Mouse (Mus musculus) v-Abl transformed pro-B cells (cell line): ENCODE measurements around the gene BC005561.
"Not testable (repeated sequence)": the region's sequence is repeated elsewhere in the genome, so short reads cannot be mapped to it uniquely, and the experiment has no call there.

Source experiments
- in situ Hi-C, 2 experiments: fragments of 400-800 bp; cut with MboI; formaldehyde crosslinking; loops; one replicate each; pipeline ENCODE4 v1.15.1; 2025; ENCODE audit not compliant: unreplicated experiment in 2 of 2

BC005561 gene

DNA sequence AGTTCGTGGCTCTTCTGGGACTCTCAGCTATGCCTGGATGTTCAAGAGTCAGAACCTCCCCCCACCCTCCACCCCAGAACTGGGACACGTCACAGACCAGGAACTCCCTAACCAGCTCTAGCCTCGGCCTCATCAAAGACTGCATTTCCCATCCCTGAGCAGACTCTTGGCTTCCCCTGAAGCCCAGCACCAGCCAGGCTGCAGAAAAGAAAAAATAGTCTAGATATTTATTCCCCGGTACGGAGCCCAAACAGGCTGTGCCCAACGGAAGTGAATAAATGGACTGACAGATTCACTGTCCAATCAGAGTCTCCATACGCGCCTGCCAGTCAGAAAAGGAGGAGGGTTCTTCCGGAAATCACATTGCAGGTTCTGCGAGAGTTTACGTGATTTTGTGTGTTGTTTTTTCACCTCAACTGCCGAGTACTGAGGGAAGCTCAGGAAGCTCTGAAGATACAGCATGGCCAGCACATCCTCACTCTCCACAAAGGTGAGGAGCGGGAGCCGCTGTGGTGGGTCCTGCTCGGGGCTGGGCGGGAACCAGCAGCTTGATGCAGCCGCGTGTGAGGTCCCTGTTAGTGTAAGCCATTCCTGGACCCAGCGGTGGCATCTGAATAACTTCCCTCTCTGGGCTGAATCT lies 63.2 kb downstream of the BC005561 start:
- in situ Hi-C loops = not testable (repeated sequence)
